Mouse (Mus musculus) layer of hippocampus, adult 9-11 months (tissue): Measurements from ENCODE around the gene Cidec.
A peak's percentile ranks its signal among the peaks of the same experiment; 100 is the strongest.

Experiments used
- DNase-seq: peaks from one replicate; pipeline ENCODE4 v3.0.0; 2022

The Cidec gene

DNA sequence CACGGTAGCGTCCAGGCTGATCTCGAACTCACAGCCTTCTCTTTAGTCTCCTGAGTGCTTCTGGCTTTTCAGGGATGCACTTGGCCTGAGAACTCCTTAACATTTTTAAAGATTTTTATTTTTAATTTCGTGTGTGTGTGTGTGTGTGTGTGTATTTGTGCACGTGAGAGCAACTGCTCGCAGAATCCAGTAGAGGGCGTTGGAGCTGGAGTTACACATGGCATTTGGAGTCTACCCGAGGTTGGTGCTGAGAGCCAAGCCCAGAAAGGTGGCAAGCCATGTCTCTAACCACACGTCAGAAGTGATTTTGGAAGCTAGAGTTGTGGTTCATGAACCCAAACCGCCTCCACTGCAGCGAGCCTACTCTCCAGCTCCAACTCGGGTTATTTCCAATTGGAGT, 7.5 kb upstream of the Cidec start:
- no peak for DNase-seq

DNA sequence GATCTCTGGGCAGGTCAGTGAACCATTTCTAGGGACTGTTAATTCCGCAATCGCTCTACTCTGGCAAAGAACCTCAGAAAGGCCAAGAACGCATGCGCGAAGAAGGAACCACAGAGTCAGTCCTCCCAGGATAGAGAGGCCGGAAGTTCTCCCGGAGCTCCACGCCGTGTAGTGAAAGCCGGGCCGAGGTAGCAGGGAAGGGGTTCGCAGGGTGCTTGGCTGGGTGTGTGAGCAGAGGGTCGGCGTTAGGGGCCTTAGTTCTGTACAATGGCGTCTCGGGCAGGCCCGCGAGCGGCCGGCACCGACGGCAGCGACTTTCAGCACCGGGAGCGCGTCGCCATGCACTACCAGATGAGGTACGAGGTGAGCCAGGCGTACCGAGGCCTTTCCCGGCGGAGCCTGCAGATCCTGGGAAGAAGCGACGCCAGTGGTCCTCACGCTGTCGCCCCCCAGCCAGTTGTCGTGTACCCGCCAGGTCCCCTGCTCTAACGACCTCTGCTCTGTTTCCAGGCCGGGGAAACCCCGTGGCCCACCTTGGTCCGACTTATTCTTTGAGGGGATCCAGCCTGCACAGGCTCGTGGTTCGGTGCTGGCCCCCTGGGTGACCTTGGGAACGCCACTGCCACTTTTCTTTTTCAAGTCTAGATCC, 7.0 kb upstream of the Cidec start, which contains the start of gene Jagn1:
Jagn1 (plus strand) TSS at position 128 of the 649 bp plus-strand sequence.
- DNase-seq = peak; percentile 90

DNA sequence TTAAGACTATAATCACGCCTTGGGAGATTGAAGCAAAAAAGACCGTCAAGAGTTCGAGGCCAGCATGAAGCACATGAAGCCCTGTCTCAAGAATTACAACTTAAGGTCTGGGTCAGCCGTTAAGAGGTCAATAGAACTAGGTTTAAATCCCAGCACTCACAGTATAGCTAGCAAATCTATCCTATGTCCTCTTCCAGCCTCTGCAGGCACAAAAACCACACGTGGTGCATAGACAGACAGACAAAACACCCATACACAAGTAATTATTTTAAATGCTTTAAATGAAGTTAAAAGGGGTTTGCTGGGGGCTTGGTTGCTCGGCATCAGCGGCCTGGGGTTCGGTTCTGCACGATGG, 6.5 kb upstream of the Cidec start:
- no peak for DNase-seq

DNA sequence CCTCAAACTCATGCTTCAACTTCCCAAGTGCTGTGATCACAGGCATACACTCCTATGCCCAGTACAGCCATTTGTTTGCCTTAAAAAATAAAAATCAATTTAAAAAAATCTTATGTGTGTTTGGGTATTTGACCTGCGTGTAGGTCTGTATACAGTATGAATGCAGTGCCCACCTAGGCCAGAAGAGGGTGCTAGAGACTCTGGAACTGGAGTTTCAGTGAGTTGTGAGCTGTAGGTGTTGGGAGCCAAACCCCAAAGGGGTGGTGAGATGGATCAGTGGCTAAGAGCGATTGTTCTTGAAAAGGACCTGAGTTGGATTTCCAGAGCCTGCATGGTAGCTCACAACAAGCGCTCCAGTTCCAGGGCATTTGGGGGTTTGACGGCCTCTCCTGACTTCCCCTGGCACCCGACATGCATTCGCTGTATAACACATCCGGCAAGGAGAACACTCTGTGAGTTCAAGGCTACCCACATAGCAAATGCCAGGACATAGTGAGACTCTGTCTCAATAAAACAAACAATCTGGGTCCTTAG, 5.7 kb upstream of the Cidec start:
- DNase-seq = peak; percentile 56

DNA sequence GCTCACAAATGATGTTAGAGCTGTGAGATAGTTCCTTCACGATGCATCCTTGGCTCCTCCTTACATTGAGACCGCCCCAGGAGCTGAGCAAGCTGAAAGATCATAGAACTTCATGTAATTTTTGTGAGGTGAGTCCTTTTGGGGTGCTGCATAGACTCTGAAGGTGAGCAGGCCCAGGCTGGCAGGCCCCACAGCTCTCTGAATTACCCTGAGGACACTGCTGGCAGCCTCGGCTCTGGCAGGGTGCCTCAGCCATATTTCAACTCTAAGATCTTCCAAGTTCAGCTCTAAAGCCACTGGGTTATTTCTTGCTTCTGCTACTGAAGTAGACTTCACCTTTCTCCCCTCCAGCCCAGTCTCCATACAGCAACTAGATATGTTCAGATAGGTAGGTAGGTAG, 5.1 kb upstream of the Cidec start:
- no peak for DNase-seq

DNA sequence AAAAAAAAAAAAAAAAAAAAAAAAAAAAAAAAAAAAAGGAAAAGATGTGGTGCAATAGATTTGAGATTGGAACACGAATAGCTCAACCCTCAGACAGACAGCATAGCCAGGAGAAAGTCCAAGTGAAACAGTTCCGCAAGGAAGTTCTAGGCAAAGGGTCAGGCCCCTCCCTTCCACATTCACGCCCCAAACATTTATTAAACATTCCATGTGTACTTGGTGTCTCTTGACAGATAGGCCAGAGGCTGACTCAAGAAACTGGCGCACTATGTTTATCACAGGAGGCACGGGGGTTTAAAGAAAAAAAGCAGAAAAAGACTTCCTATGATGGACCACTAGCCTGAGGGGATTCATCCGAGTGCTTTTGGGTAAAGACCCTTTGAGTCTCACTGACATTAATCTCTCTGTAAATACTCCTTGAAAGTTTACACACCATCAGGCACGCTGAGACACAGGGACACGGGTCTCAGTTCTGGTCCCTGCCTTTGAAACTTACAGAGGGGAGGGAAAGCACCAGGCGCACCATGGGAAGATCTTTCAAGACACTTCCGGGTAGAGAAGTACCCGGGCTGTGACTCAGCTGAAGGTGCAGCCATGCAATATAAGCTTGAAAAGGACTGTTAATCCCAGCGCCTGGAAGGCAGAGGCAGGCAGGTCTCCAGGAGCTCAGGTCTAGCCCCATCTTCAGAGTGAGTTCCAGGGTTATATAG, 3.3 kb upstream of the Cidec start:
- DNase-seq = no peak

DNA sequence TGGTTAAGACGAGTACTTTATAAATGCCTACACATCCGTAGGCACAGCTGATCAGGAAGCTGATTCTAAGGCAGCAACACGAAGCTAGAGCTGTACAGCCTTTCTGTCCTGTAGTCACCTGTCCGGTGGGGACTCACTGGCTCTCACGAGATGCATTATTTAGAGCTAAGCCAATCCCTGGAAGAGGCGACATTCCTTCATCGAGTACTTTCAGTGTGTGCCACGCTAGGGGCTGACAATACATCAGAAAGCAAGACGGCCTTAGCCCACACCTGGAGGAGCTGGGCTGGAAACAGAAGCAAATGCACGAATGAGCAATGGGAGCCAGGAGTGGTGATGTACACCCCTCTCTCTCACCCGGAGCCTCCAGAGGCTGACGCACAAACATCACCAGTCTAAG, 1.6 kb upstream of the Cidec start:
- DNase-seq = no peak

DNA sequence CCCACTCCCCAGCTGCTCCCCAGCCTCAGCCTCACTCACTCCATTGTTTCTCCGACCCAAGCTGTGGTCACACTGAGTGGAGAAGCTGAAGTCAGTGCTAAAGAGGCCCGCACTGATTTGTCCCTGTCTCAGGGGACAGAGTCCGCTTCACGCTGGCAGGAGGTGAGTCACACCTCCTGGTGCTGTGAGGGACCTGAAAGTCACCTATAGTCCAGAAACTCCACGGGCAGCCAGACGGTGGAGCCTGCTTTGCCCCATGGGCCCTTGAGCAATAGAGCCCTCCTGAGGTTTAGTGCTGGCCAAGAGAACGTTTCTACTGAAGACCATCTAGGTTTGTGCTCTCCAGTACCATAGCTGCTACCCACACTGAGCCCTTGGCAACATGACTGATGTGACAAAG, 869 bp downstream of the Cidec start:
- no peak for DNase-seq

DNA sequence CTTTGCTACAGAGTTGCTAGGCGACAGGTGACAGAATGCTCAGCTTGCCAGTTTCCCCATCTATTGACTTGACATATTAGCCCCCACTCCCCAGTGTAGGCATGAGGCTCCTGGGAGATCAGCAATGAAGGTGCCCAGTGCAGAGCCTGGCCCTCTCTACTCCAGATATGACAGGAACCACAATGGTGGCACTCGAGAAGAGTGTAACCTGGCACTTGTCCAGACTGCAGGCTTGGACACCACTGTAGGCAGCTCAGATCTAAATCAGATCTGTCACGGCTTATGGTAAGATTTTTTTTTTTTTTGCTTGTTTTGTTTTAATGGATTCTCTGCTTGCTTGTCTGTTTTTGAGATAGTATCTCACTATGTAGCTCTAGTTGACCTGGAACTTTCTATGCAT, 1.9 kb downstream of the Cidec start:
- no peak for DNase-seq

DNA sequence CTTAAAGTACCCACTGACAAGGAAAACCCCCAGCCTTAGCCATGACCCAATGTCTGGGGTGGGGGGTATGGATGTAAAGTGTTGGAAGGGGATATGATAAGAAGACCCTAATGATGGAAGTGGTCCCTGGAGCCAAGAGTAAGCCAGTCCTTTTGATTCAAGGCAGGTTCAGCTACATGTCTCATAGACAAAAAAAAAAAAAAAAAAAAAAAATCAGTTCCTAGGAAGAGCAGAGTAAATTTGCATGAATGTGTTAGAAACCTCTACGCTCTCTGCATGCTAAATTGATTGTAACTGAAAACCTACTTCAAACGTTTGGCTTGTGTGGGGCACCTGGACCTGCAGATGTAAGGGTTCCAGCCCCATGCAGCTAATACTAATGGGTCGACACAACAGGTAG, 3.8 kb downstream of the Cidec start:
- no peak for DNase-seq

DNA sequence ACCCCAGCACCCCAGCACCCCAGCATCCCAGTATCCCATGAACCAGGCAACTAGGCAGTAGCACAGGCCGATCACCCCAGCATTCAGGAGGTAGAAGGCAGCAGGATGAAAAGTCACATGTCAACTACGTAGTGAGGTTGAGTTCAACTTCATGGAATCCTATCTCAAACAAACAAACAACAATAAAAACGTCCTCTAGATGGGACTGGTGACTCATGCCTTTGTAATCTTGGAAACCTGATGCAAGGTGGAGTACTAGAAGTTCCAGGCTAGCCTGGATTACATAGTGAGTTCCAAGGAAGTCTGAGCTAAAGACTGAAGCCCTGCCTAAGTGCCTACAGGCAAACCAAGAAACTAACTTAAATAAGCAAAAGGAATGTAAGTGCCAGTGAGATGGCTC, 4.7 kb downstream of the Cidec start:
- no peak for DNase-seq

DNA sequence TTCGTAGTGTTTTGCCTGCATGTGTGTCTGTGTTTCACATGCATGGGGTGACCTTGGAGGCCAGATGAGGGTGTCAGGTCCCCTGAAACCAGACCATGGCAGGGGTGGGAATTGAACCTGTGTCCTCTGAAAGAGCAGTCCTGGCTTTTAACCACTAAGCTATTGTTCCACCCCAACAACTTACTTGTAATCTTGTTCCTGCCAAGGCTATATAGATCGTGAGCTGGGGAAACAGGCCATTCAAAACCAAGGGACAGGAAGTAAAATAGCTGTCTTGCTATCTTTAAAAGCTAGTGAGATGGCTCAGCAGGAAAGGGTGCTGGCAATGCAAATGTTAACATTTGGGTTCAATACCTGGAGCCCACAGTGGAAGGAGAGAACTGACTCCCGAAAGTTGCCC, 5.6 kb downstream of the Cidec start:
- DNase-seq = no peak

DNA sequence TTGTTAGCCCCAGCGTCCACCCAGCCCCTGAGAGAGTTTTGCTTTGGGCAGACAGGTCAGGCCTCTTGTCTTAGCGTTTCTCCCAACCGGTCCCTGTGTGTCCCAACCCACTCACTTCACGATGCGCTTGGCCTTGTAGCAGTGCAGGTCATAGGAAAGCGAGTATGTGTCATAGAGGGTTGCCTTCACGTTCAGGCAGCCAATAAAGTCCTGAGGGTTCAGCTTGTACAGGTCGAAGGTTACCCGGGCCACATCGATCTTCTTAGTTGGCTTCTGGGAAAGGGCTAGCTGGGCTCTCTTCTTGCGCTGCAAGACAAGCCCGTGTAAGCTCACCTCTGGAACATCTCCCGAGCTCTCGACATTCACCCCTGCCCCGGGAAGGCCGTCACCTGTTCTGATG, 7.6 kb downstream of the Cidec start:
- no peak for DNase-seq

DNA sequence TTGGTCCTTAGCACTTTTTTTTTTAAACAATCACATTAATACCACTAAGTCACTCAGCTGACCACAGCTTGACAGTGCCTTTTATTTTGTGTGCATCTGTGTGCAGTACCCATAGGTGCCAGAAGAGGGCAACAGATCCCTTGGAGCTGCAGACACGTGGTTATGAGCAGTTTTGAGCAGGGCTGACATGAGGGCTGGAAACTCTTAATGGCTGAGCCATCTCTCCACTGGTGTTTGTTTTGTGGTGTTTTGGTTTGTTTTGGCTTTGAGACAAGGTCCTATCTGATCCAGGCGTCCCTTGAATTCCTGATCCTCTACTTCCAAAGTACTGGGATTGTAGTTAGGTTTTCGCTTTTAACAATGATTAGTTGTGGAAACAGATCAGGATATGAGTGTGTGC, 8.2 kb downstream of the Cidec start:
- no peak for DNase-seq

DNA sequence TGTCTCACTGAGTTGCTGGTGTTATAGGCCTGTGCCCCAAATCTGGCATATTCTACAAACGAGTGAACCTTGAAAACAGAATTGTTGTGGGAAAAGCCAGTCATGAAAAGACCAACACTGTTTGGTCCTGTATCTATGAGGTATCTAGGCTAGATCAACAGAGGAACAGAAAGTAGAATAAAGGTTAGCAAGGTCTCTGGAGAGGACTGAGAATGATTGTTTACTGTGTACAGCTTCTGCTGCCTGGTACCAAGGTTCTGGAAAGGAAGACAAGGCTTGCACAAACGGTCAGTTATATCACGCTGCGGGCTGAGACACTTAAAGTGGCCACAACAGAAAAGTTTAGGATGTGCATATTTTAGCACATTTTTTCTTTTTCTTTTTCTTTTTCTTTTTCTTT, 8.9 kb downstream of the Cidec start:
- no peak for DNase-seq

DNA sequence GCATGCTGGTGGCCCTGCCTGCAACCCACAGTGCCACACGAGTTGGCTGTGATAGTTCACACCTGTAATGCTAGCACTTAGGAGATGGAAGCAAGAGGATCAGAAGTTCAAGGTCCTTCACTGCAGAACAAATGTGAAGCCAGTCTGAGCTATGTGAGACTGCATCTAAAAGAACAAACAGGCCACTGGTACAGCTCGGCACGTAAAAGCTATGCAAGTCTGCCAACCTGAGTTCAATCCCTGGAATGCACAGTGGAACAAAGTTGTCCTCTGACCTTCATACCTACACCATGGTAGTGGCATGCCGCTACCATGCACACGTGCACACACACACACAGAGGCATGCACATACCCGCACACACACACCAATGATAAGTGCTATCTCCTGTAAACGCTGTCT, 11.4 kb downstream of the Cidec start:
- no peak for DNase-seq

DNA sequence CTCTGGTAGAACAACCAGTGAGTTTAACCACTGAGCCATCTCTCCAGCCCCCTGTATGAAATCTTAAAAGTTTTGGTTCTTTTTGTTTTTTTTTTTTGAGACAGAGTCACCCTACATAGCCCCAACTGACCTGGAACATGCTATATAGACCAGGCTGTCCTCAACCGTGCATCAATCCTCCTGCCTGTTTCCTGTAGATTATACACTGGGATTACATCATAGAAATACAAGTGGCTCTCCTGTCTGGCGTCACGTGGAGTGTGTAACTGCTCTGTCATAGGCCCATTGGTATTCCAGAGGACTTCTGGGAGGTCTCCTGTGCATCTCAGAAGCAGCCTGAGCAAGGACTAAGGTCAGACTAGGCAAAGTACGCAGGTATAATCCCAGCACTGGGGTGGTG, 12.6 kb downstream of the Cidec start:
- no peak for DNase-seq

DNA sequence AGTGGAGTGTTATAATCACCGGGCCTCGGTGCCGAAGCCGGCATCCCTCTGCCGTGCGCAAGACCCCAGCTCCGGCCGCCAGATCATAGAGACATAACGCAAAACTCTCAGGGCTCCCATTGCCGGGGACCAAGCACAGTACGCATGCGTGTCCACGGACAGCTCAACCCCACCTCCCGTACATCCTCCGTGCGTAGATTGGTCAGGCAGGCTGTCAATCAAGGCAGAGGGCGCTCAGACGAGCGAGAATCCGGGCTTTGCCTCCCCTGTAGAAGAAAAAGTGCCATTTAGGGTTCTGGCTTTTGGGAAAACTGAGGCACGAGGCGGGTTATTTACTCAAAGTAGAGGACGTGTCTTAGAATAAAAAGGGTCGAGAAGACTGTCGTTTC, 16.4 kb downstream of the Cidec start, which contains the start of gene Rpusd3:
Rpusd3 (minus strand) TSS at position 142 of the 389 bp plus-strand sequence.
- peak; percentile 96 for DNase-seq

DNA sequence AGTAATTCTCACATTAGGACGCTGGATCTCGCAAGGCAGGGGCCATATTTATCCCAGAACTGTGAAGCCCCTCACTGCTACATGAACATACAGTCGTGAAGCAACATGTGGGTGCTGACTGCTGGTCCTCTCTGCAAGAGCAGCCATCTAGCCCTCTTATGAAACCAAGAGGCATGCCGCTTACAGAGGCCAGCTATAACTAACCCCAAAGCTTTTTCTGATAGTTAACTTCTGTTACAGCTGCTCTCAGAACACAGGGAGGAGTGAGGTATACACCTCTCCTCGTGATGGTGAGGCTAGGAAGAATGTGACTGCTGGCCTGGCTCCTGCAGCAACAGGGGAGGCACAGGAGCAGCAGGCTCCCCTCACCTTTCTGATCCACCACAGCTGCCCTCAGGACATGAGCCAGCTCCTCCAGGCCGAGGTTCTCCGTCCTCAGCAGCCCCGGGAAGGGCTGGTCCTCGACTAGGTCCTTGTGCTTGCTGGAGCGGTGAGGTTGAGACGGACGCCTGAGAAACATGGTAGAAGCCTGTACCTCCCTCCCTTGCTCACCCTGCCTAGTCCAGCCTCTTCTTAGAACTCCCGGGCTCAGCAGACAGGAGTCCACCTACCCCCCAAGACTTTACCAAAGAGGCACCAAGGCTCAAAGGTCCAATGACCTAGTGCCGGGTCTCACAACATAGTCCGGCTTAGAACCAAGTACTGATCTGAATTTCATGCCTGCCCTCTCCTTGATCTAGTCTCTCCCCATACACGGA, 16.9 kb downstream of the Cidec start:
- DNase-seq = no peak

DNA sequence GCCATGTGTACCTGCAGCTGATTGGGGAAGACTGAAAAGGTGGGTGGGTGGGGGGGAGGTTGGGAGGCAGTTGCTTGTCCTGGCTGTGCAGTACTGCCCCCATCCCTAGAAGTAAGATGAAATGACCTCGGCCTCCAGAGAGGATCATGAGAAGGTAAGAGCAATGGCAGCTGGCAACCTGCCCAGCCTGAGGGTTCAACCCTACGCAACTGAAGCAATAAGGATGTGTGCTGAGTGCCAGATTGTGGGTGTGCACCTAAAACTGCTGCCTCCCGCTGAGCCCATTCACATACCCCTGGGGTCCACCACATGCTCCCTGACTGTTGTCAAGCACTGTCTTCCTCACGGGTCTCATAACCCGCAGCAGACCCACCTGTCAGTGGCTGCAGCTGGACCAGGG, 19.1 kb downstream of the Cidec start:
- DNase-seq = no peak

DNA sequence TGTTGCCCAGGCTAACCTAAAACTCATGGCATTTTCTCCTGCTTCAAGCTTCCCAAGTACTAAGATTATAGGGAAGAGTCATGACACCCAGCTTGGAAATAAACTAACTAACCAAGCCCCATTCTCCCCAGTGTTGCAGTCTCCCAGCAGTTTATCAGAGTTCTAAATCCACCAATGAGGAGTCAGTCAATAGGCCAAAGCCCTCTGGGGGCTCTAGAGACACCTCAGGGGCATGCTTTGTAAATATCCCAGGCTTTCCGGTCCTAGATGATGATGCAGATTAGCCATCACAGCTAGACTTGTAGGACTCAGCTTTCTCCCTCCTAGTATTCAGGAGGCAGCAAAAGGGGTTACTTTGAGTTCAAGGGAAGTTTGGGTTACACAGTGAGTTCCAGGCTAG, 25.6 kb downstream of the Cidec start:
- DNase-seq = no peak

DNA sequence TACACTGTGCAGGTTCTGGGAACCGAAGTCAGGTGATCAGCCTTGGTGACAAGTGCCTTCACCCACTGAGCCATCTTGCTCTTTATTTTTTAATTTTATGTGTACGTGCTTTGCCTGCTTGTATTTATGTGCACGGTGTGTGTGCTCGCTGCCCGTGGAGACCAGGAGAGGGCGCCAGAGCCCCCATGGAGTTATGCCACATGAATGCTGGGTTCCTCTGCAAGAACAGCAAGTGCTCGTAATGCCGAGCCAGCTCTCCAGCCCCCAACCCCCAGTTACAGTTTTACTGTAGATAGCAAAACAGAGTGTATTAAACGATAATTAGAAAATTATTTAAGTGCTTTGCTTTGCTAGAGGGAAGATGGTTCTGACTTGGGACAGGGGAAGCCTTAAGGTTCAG, 28.9 kb downstream of the Cidec start:
- DNase-seq = no peak

DNA sequence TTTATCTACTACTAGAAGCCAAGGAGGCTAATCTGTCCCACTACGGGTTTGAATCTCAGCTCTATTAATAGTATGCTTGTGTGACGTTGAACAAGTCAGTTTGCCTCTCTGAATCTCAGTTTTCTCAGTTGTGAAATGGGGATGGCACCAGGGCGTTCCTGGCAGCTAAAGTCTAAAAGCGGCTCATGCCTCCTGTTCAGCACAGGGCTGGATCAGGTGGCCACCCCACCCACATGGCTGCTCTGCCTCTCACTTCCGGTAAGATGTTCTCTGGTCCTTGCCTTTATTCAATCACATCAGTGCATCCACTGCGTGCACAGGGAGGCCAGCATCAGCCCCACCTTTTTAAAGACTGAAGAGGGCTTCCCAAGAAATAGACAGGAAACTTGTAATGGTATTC, 30.1 kb downstream of the Cidec start:
- DNase-seq = peak; percentile 74
